Mouse (Mus musculus) limb, embryonic 11.5 days (tissue): ENCODE results near the gene Eif5a. TPM values are rescaled to one million over a fixed set of nuclear protein-coding genes. Genes with fewer than 3 reads are reported as not detected.

ENCODE experiments used
- ATAC-seq: fragments of 200-750 bp; cut with Nextera tagmentation; 2 replicates; pipeline ENCODE4 v1.8.0; 2017; ENCODE audit warnings: low read depth; ENCODE audit not compliant: insufficient number of reproducible peaks, low FRiP score, low TSS enrichment
- DNase-seq: peaks from one replicate; pipeline ENCODE4 v3.0.0-alpha.2; 2015; ENCODE audit warnings: low spot score
- H3K27ac ChIP-seq: fragments of 300-500 bp; sonication (generic); replicated peaks from 2 replicates; pipeline ENCODE4 v1.5.1; 2014; ENCODE audit warnings: low read depth, mild to moderate bottlenecking, low read length
- H3K27me3 ChIP-seq: fragments of 300-500 bp; sonication (generic); 2 replicates; pipeline ENCODE4 v1.6.1; 2014; ENCODE audit warnings: mild to moderate bottlenecking, low read length, mixed read lengths; ENCODE audit not compliant: control insufficient read depth, insufficient read depth
- H3K36me3 ChIP-seq: fragments of 300-500 bp; sonication (generic); 2 replicates; pipeline ENCODE4 v1.6.1; 2014; ENCODE audit warnings: mild to moderate bottlenecking, low read length, moderate library complexity, mixed read lengths; ENCODE audit not compliant: control insufficient read depth, insufficient read depth
- H3K4me1 ChIP-seq: fragments of 300-500 bp; sonication (generic); 2 replicates; pipeline ENCODE4 v1.6.1; 2014; ENCODE audit warnings: low read length, mixed read lengths; ENCODE audit not compliant: control insufficient read depth, insufficient read depth
- H3K4me2 ChIP-seq: fragments of 300-500 bp; sonication (generic); 2 replicates; pipeline ENCODE4 v1.6.1; 2014; ENCODE audit warnings: low read depth, mild to moderate bottlenecking, moderate library complexity; ENCODE audit not compliant: severe bottlenecking
- H3K4me3 ChIP-seq: fragments of 300-500 bp; sonication (generic); 2 replicates; pipeline ENCODE4 v1.5.1; 2014; ENCODE audit warnings: low read depth, low read length
- H3K9ac ChIP-seq: fragments of 300-500 bp; sonication (generic); 2 replicates; pipeline ENCODE4 v1.6.1; 2014; ENCODE audit warnings: mild to moderate bottlenecking, low read length
- H3K9me3 ChIP-seq: fragments of 300-500 bp; sonication (generic); 2 replicates; pipeline ENCODE4 v1.6.1; 2016; ENCODE audit warnings: low read length; ENCODE audit not compliant: control insufficient read depth
- whole genome bisulfite sequencing: fragments of 180-500 bp; shearing (Covaris S2); extraction: QIAGEN DNeasy Blood & Tissue Kit; methylation state at CpG from one replicate; pipeline ENCODE4 v1.1.7; 2014; 5-methylcytosine and 5-hydroxymethylcytosine counted together
- polyA plus RNA-seq: library from polyadenylated mRNA; unstranded; fragments of >200 nt; fragmentation: Nextera tagmentation; extraction: Ambion mirVana; gene quantifications from 2 replicates; pipeline ENCODE4 v1.2.1, GENCODE M21; 2014

The Eif5a gene
- polyA plus RNA-seq, 1 experiment from 2014 or later, result 2,370 TPM

DNA sequence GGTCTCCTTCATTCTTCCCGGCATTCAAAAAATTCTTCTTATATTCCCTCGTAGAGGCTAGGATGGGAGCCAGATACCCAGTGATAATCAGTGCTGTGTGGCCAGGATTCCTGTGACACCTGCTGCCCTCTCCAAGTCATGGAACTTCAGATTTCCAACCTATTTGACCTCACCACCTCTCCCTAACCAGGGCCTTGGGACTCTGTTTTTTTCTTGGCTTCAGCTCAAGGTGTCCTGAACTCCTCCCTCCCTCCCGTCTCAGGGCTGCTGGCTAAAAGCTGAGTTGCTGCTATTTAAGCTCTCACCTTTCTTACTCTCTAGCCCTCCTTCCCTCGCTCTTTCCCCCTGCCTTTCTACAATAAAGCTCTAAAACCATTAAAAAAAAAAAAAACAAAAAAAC lies 21.9 kb downstream of the Eif5a start:
- Histone ChIP-seq H3K27me3 (no peaks in the 10 kb centered on the region), H3K9ac (peak overlapping the region; percentile 99), H3K4me3 (peak overlapping the region; percentile 74), H3K36me3 (peaks cover 15% of the 10 kb centered on the region), H3K4me2 (peak overlapping the region; percentile 90), H3K4me1 (peaks cover 18% of the 10 kb centered on the region), H3K27ac (no peak overlapping the region; the same call in 1 of the 2 replicates), H3K9me3 (no peaks in the 10 kb centered on the region)
- ATAC-seq, result no peak
- 20% methylated on average over 4 of the region's 4 CpGs for WGBS
- no peak for DNase-seq

DNA sequence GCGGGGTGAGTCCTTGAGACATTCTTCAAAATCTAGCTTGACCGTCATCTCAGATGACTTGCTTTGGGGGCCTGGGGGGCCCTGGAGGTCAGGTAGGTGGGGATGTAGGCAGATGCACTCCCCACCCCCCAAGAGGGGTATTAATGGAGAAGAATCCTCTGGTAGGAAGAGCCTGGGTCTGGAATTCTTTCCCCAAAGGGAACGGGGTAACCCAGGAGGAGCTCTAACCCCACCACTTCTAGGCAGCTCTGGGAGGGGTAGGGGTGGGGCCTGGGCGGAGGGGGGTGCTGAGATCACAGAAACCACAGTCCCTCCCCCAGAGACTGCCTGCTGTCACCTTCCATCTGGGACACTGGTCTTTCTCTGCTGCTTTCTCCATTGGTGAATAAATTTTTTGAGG lies 26.5 kb downstream of the Eif5a start, which contains the start of gene Acap1:
Gene Acap1 (minus strand): TSS at position 249 of the 400 bp plus-strand sequence.
- H3K4me3 ChIP-seq, result no peak within 1 kb of the TSS
- no peaks in the 10 kb centered on the region for H3K27me3 ChIP-seq
- no peaks in the 10 kb centered on the region for H3K36me3 ChIP-seq
- no peak for ATAC-seq
- DNase-seq, result no peak
- no peak within 1 kb of the TSS for H3K4me2 ChIP-seq
- H3K9me3 ChIP-seq, result no peaks in the 10 kb centered on the region
- no peak within 1 kb of the TSS for H3K27ac ChIP-seq
- H3K4me1 ChIP-seq, result peaks cover 10% of the 10 kb centered on the region
- WGBS, result 78% methylated on average over 4 of the region's 4 CpGs
- no peak within 1 kb of the TSS for H3K9ac ChIP-seq

DNA sequence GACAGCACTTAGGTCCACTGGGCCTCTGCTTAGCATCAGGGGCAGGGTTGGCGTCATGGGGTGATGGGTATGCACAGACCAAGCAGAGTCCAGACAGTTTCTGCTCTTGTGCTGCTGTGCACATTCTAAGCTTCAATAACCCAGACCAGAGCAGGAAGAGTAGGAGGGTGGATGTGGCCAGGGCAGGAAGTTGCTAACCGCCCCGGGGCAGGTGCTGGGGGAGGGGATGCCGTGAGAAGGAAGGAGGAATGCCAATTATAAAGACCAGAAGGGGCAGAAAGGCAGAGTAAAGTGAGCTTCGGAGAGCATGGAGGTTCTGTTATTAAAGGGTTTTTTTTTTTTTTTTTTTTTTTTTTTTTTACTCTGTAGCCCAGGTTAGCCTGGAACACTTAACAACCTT lies 27.1 kb downstream of the Eif5a start:
- WGBS, result 70% methylated on average over 5 of the region's 5 CpGs
- H3K27ac ChIP-seq, result no peak overlapping the region
- no peaks in the 10 kb centered on the region for H3K36me3 ChIP-seq
- H3K27me3 ChIP-seq, result no peaks in the 10 kb centered on the region
- DNase-seq (no peak), ATAC-seq (no peak)
- peaks cover 7% of the 10 kb centered on the region for H3K4me1 ChIP-seq
- no peak overlapping the region for H3K4me2 ChIP-seq
- no peak overlapping the region for H3K4me3 ChIP-seq
- no peaks in the 10 kb centered on the region for H3K9me3 ChIP-seq
- H3K9ac ChIP-seq, result no peak overlapping the region

DNA sequence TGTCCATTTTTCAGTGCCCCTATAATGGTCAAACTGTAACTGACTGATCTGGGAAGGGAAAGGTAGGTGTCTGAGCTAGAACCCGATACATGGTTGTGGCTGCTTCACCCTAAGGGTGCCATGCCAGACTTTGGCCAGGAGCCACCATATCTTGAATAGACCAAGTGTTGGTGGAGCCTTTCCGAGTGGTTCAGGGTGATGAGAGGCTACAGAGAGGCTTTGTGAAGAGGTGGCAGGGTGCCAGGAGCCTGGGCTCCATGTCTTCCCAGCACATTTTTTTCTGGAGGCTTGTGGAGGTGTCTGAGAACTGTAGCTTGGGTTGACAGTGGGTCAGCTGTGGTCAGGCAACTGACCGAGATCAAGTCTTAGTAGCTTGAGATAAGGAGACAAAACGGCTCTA lies 30.3 kb downstream of the Eif5a start:
- 83% methylated on average over 4 of the region's 4 CpGs for WGBS
- ATAC-seq (no peak), DNase-seq (no peak)
- H3K4me3 ChIP-seq, result no peak overlapping the region
- H3K27me3 ChIP-seq, result no peaks in the 10 kb centered on the region
- H3K9me3 ChIP-seq, result no peaks in the 10 kb centered on the region
- no peak overlapping the region for H3K27ac ChIP-seq
- H3K4me2 ChIP-seq, result no peak overlapping the region
- no peaks in the 10 kb centered on the region for H3K4me1 ChIP-seq
- H3K36me3 ChIP-seq, result no peaks in the 10 kb centered on the region
- H3K9ac ChIP-seq, result no peak overlapping the region

DNA sequence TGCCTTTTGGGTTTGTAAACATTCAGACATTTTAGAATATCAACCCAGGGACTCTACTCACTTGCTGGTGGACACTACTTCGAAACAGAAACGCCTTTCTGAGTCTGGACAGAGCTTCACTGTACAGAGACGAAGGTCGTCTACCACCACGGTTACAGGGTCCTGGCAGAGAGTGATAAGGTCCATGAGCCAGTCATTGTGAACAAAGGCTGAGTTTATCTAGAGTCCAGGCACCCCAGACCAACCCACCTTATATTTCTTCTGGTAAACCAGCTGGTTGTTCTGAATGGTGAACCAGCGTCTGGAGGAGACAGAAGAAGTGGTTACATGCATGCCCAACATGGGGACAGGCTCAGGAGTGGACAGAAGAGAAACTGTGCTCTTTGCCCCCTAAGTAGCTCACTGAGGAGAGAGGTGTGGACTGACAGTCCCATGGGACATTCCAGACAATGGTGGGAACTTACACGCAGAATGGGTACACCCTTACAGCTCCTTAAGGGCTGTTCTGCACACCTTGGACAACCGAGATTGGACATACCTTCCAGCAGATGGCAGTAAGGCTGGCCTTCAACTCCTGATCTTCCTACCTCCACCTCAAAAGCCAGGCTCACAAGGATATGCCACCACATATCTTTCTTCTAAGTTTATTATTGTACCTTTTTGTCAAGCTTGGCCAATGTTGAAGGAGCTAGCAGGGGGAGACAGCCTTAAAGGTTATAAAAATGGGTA lies 34.7 kb downstream of the Eif5a start:
- H3K27ac ChIP-seq, result no peak overlapping the region
- no peak overlapping the region for H3K9ac ChIP-seq
- 78% methylated on average over 8 of the region's 8 CpGs for WGBS
- ATAC-seq, result no peak
- H3K4me3 ChIP-seq, result no peak overlapping the region
- no peaks in the 10 kb centered on the region for H3K27me3 ChIP-seq
- no peak overlapping the region for H3K4me2 ChIP-seq
- H3K9me3 ChIP-seq, result no peaks in the 10 kb centered on the region
- DNase-seq, result no peak
- no peaks in the 10 kb centered on the region for H3K36me3 ChIP-seq
- H3K4me1 ChIP-seq, result no peaks in the 10 kb centered on the region

DNA sequence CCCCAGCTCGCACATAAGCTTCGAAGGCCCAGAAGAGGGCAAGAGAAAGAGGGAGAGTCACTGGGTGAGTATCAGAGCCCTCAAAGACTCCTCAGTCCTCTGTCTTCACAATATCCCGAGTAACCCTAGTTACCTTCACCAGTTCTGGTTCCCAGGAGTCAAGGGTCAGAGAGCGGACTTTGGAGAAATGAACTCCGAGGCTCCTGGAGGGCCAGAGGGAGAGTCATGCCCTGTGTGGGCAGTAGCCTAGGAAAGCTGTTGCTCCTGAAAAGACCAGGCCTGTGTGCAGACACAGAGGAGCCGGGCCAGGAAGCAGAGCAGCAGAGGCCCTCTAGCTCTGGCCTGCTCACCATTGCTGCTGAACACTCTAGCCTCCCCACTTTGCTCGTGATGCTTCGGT lies 37.1 kb downstream of the Eif5a start:
- Histone ChIP-seq H3K27ac (no peak overlapping the region), H3K4me2 (no peak overlapping the region), H3K4me1 (peaks cover 7% of the 10 kb centered on the region), H3K9me3 (no peaks in the 10 kb centered on the region), H3K4me3 (no peak overlapping the region), H3K36me3 (no peaks in the 10 kb centered on the region), H3K9ac (no peak overlapping the region), H3K27me3 (no peaks in the 10 kb centered on the region)
- ATAC-seq (no peak), DNase-seq (no peak)
- 86% methylated on average over 8 of the region's 8 CpGs for WGBS

DNA sequence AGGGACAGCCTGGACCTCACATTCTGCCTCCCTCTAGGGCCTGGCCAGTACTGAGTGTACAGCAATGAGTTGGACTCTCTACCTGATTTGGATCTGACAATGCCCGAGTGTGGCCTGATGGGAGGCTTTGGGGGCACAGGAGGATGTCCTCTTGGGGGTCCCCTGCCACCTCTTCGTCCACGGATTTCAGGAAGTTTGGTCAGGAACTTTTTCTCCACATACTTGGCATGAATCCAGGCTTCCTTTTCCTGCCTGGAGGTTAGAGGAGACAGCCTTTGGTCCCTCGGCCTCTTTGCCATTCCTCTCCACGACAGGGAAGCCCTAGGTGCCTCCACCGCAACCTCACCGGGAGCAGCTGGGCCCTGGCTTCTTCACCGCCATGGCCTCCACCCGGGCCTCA lies 37.5 kb downstream of the Eif5a start:
- no peak overlapping the region for H3K4me2 ChIP-seq
- H3K9me3 ChIP-seq, result no peaks in the 10 kb centered on the region
- no peak overlapping the region for H3K9ac ChIP-seq
- H3K27ac ChIP-seq, result no peak overlapping the region
- ATAC-seq (no peak), DNase-seq (no peak)
- peaks cover 11% of the 10 kb centered on the region for H3K4me1 ChIP-seq
- H3K4me3 ChIP-seq, result no peak overlapping the region
- H3K27me3 ChIP-seq, result no peaks in the 10 kb centered on the region
- 85% methylated on average over 9 of the region's 9 CpGs for WGBS
- H3K36me3 ChIP-seq, result no peaks in the 10 kb centered on the region

DNA sequence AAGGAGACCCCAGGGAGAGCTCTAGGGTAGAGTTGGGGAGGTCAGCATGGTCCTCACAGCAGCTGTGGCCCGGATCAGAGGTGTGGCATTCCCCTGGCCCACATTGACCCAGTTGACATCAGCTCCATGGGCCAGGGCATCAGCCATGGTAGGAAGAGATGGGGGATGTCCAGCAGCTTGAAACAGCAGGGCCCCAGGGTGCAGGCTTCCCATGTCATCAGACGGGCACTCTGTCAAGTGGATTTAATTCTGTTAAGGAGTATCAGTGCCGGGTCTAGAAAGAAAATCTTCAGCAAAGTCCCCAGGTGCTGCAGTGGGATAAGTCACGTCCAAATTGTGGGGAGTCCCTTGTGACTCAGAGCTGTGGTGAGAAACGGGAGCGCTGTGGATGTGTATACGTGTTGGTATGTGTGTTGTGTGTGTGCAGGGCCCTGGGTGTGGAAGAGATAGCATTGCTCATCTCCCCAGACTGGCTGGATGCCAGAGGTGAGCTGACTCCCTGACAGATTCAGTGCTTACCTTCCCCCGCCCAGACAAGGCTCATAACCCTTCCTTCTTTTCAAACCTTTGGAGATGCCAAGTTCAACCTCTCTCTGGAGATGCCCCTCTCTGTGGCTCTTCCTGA lies 38.1 kb downstream of the Eif5a start:
- no peaks in the 10 kb centered on the region for H3K36me3 ChIP-seq
- no peaks in the 10 kb centered on the region for H3K9me3 ChIP-seq
- H3K27me3 ChIP-seq, result no peaks in the 10 kb centered on the region
- peaks cover 12% of the 10 kb centered on the region for H3K4me1 ChIP-seq
- H3K9ac ChIP-seq, result no peak overlapping the region
- no peak overlapping the region for H3K27ac ChIP-seq
- H3K4me3 ChIP-seq, result no peak overlapping the region
- WGBS, result 88% methylated on average over 8 of the region's 8 CpGs
- ATAC-seq (no peak), DNase-seq (no peak)
- H3K4me2 ChIP-seq, result no peak overlapping the region
